Mouse (Mus musculus): Measurements from ENCODE around the gene Chmp2b.

Gene Chmp2b

DNA sequence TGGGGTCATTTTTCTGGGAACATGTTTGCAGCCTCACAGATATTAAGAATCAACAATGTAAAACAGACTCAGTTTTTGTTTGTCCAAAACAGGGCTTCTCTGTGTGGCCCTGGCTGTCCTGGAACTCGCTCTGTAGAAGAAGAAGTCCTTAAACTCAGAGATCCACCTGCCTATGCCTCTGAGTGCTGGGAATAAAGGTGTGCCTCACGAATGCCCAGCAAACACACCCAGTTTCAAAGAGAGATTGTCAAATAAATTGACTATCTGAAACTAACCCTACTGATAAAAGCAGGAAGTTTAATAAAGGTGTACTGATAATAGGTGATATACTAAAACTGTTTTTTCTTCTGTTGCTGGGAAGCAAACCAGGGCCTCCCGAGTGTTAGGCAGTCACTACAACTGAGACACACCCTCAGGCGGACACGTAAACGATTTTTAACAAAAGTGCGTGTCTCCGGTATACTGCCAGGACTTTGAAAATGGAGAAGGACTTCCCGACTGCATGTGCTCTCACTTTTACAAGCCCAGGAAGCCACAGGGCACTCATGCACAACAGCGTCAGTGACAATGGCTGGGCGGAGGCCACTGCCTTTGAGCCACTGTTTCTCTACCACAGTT is 18.7 kb downstream of the Chmp2b start:
- Histone ChIP-seq H3K36me3 (ENCODE audit: insufficient read depth, low read length) (peaks cover 26% of the 10 kb centered on the region), H3K4me3 (replicated peaks; ENCODE audit: low read length) (no peak overlapping the region), H3K4me1 (replicated peaks; ENCODE audit: low read depth, low read length) (no peaks in the 10 kb centered on the region), H3K9me3 (ENCODE audit: low read length) (no peaks in the 10 kb centered on the region), H3K27me3 (ENCODE audit: insufficient read depth, low read length) (no peaks in the 10 kb centered on the region)
- TF ChIP-seq NANOG (IDR thresholded peaks at IDR 0.05; ENCODE audit: borderline replicate concordance, low read length): no peak
- no peak for TF ChIP-seq POU5F1 (IDR thresholded peaks at IDR 0.05; ENCODE audit: borderline replicate concordance, low read length)
- TF ChIP-seq CTCF (conservative IDR thresholded peaks at IDR 0.05; ENCODE audit: low read length): no peak

- H3K4me3 ChIP-seq (replicated peaks; ENCODE audit: low read length): no peak overlapping the region
- H3K4me1 ChIP-seq (replicated peaks; ENCODE audit: low read depth, low read length): peaks cover 22% of the 10 kb centered on the region
- no peaks in the 10 kb centered on the region for H3K27me3 ChIP-seq (ENCODE audit: insufficient read depth, low read length)
- H3K9me3 ChIP-seq (ENCODE audit: low read length): no peaks in the 10 kb centered on the region
- no peak for TF ChIP-seq POU5F1 (IDR thresholded peaks at IDR 0.05; ENCODE audit: borderline replicate concordance, low read length)
- TF ChIP-seq CTCF (conservative IDR thresholded peaks at IDR 0.05; ENCODE audit: low read length): peak; percentile 45
- no peak for TF ChIP-seq NANOG (IDR thresholded peaks at IDR 0.05; ENCODE audit: borderline replicate concordance, low read length)
- H3K36me3 ChIP-seq (ENCODE audit: insufficient read depth, low read length): no peaks in the 10 kb centered on the region
Observed at GRCm38 (mm10) chr16:65533315-65533999, 29.1 kb downstream of the Chmp2b start.

GRCm38 (mm10) chr16:65531663-65532062 is 30.9 kb downstream of the Chmp2b start:
- TF ChIP-seq CTCF (conservative IDR thresholded peaks at IDR 0.05; ENCODE audit: low read length) (no peak), POU5F1 (IDR thresholded peaks at IDR 0.05; ENCODE audit: borderline replicate concordance, low read length) (no peak), NANOG (IDR thresholded peaks at IDR 0.05; ENCODE audit: borderline replicate concordance, low read length) (no peak)
- Histone ChIP-seq H3K4me1 (replicated peaks; ENCODE audit: low read depth, low read length) (peaks cover 16% of the 10 kb centered on the region), H3K9me3 (ENCODE audit: low read length) (no peaks in the 10 kb centered on the region), H3K4me3 (replicated peaks; ENCODE audit: low read length) (no peak overlapping the region), H3K36me3 (ENCODE audit: insufficient read depth, low read length) (no peaks in the 10 kb centered on the region), H3K27me3 (ENCODE audit: insufficient read depth, low read length) (no peaks in the 10 kb centered on the region)

GRCm38 (mm10) chr16:65529589-65529988 is 32.9 kb downstream of the Chmp2b start:
- no peaks in the 10 kb centered on the region for H3K36me3 ChIP-seq (ENCODE audit: insufficient read depth, low read length)
- peaks cover 13% of the 10 kb centered on the region for H3K4me1 ChIP-seq (replicated peaks; ENCODE audit: low read depth, low read length)
- H3K27me3 ChIP-seq (ENCODE audit: insufficient read depth, low read length): no peaks in the 10 kb centered on the region
- no peak overlapping the region for H3K4me3 ChIP-seq (replicated peaks; ENCODE audit: low read length)
- no peaks in the 10 kb centered on the region for H3K9me3 ChIP-seq (ENCODE audit: low read length)
- TF ChIP-seq NANOG (IDR thresholded peaks at IDR 0.05; ENCODE audit: borderline replicate concordance, low read length) (peak; percentile 89), POU5F1 (IDR thresholded peaks at IDR 0.05; ENCODE audit: borderline replicate concordance, low read length) (no peak), CTCF (conservative IDR thresholded peaks at IDR 0.05; ENCODE audit: low read length) (no peak)

GRCm38 (mm10) chr16:65526695-65527094 is 35.8 kb downstream of the Chmp2b start:
- TF ChIP-seq NANOG (IDR thresholded peaks at IDR 0.05; ENCODE audit: borderline replicate concordance, low read length): no peak
- TF ChIP-seq CTCF (conservative IDR thresholded peaks at IDR 0.05; ENCODE audit: low read length): no peak
- no peak for TF ChIP-seq POU5F1 (IDR thresholded peaks at IDR 0.05; ENCODE audit: borderline replicate concordance, low read length)
- no peaks in the 10 kb centered on the region for H3K36me3 ChIP-seq (ENCODE audit: insufficient read depth, low read length)
- H3K4me1 ChIP-seq (replicated peaks; ENCODE audit: low read depth, low read length): peaks cover 13% of the 10 kb centered on the region

DNA sequence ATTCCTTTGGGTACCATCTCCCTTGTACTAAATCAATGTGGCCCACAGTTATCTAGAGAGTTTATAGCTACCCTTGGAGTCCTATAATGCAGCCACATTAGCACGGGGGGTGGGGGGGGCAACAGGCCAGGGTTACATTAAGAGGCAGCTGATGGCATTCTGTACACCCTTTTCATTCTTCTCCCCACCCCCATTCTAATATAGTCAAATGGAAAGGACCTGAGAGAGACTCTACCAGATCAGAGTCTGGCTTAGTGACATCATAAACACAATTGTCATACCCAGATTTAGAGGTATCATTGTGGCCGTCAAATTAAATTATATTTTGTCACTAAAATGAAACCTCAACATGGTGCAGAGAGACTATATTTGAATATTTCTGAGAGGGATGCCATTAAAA is 36.5 kb downstream of the Chmp2b start:
- Histone ChIP-seq H3K36me3 (ENCODE audit: insufficient read depth, low read length) (no peaks in the 10 kb centered on the region), H3K27me3 (ENCODE audit: insufficient read depth, low read length) (no peaks in the 10 kb centered on the region), H3K4me3 (replicated peaks; ENCODE audit: low read length) (no peak overlapping the region), H3K9me3 (ENCODE audit: low read length) (no peaks in the 10 kb centered on the region), H3K4me1 (replicated peaks; ENCODE audit: low read depth, low read length) (peaks cover 13% of the 10 kb centered on the region)
- TF ChIP-seq POU5F1 (IDR thresholded peaks at IDR 0.05; ENCODE audit: borderline replicate concordance, low read length): no peak
- no peak for TF ChIP-seq NANOG (IDR thresholded peaks at IDR 0.05; ENCODE audit: borderline replicate concordance, low read length)
- no peak for TF ChIP-seq CTCF (conservative IDR thresholded peaks at IDR 0.05; ENCODE audit: low read length)

More at GRCm38 (mm10) chr16:65526695-65527094, 35.8 kb downstream of the Chmp2b start:
- Histone ChIP-seq H3K27me3 (ENCODE audit: insufficient read depth, low read length) (no peaks in the 10 kb centered on the region), H3K9me3 (ENCODE audit: low read length) (no peaks in the 10 kb centered on the region), H3K4me3 (replicated peaks; ENCODE audit: low read length) (no peak overlapping the region)

GRCm38 (mm10) chr16:65520211-65520610 is 42.3 kb downstream of the Chmp2b start, which contains the start of gene Pou1f1:
Gene Pou1f1, plus strand, starts transcription at chr16:65520511.
- Histone ChIP-seq H3K4me1 (replicated peaks; ENCODE audit: low read depth, low read length) (no peaks in the 10 kb centered on the region), H3K4me3 (replicated peaks; ENCODE audit: low read length) (no peak within 1 kb of the TSS), H3K36me3 (ENCODE audit: insufficient read depth, low read length) (no peaks in the 10 kb centered on the region), H3K27me3 (ENCODE audit: insufficient read depth, low read length) (no peaks in the 10 kb centered on the region), H3K9me3 (ENCODE audit: low read length) (no peaks in the 10 kb centered on the region)
- TF ChIP-seq NANOG (IDR thresholded peaks at IDR 0.05; ENCODE audit: borderline replicate concordance, low read length) (no peak), CTCF (conservative IDR thresholded peaks at IDR 0.05; ENCODE audit: low read length) (no peak), POU5F1 (IDR thresholded peaks at IDR 0.05; ENCODE audit: borderline replicate concordance, low read length) (no peak)

DNA sequence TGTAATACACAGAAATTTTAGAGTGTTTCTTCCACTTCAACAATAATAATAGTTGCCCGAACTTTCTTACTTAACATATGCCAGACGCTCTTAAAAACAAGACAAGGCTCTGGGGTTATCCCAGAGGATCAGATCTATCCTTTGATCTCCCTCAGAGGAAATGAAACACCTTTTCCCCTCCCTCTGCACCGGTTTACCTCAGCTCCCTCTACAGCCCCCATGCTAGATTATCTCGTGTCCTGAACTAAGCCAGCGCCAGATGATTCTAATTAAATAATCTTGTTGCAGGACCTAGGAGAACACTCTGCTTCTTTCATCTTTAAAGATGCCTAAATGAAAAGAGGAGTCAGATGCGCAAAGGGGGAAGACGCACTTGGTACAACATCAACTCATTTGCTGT is 48.3 kb downstream of the Chmp2b start:
- Histone ChIP-seq H3K27me3 (ENCODE audit: insufficient read depth, low read length) (no peaks in the 10 kb centered on the region), H3K36me3 (ENCODE audit: insufficient read depth, low read length) (no peaks in the 10 kb centered on the region), H3K4me3 (replicated peaks; ENCODE audit: low read length) (no peak overlapping the region), H3K4me1 (replicated peaks; ENCODE audit: low read depth, low read length) (no peaks in the 10 kb centered on the region), H3K9me3 (ENCODE audit: low read length) (no peaks in the 10 kb centered on the region)
- TF ChIP-seq CTCF (conservative IDR thresholded peaks at IDR 0.05; ENCODE audit: low read length): no peak
- no peak for TF ChIP-seq POU5F1 (IDR thresholded peaks at IDR 0.05; ENCODE audit: borderline replicate concordance, low read length)
- TF ChIP-seq NANOG (IDR thresholded peaks at IDR 0.05; ENCODE audit: borderline replicate concordance, low read length): no peak

All from E14TG2a.4 (cell line).